Mouse (Mus musculus) urinary bladder, adult 2 months (tissue): ENCODE measurements at regions not wholly inside any gene's neighbourhood (a gene's known extent, or its start where the extent isn't known, plus 50 kb on each side); places are given as distances from the start of the nearest gene placed in this dataset.

Experiments
- DNase-seq: peaks from one replicate; pipeline ENCODE4 v3.0.0; 2022; ENCODE audit warnings: low spot score

GRCm38 (mm10) chr9:101552789-101553188 lies 301.2 kb upstream of the Ppp2r3a start:
- DNase-seq: no peak

GRCm38 (mm10) chr9:101551256-101551655 lies 299.7 kb upstream of the Ppp2r3a start:
- DNase-seq: no peak

GRCm38 (mm10) chr9:101546213-101546832 lies 294.7 kb upstream of the Ppp2r3a start:
- DNase-seq: no peak

GRCm38 (mm10) chr9:101518137-101518536 lies 266.5 kb upstream of the Ppp2r3a start:
- no peak for DNase-seq

GRCm38 (mm10) chr9:101510807-101511206 lies 259.2 kb upstream of the Ppp2r3a start:
- no peak for DNase-seq

- DNase-seq: no peak
Measured at GRCm38 (mm10) chr9:101509196-101509595, 257.6 kb upstream of the Ppp2r3a start.

- no peak for DNase-seq
Measured at GRCm38 (mm10) chr9:101507023-101507690, 255.6 kb upstream of the Ppp2r3a start.

- no peak for DNase-seq
Measured at GRCm38 (mm10) chr9:101501706-101502465, 250.3 kb upstream of the Ppp2r3a start.

- no peak for DNase-seq
Measured at GRCm38 (mm10) chr9:101501036-101501435, 249.4 kb upstream of the Ppp2r3a start.

GRCm38 (mm10) chr9:101498721-101499120 lies 247.1 kb upstream of the Ppp2r3a start:
- DNase-seq: no peak

- no peak for DNase-seq
Measured at GRCm38 (mm10) chr9:101495768-101496167, 244.2 kb upstream of the Ppp2r3a start.

GRCm38 (mm10) chr9:101489013-101489412 lies 237.4 kb upstream of the Ppp2r3a start:
- DNase-seq: no peak

GRCm38 (mm10) chr9:101476223-101476622 lies 224.6 kb upstream of the Ppp2r3a start:
- DNase-seq: no peak

- no peak for DNase-seq
Measured at GRCm38 (mm10) chr9:101473074-101473461, 221.5 kb upstream of the Ppp2r3a start.

- no peak for DNase-seq
Measured at GRCm38 (mm10) chr9:101472101-101473073, 220.8 kb upstream of the Ppp2r3a start.

GRCm38 (mm10) chr9:101471665-101472064 lies 220.1 kb upstream of the Ppp2r3a start:
- DNase-seq: no peak

GRCm38 (mm10) chr9:101469756-101470155 lies 218.2 kb upstream of the Ppp2r3a start:
- DNase-seq: no peak

GRCm38 (mm10) chr9:101464727-101465427 lies 213.3 kb upstream of the Ppp2r3a start:
- no peak for DNase-seq

GRCm38 (mm10) chr9:101458947-101459627 lies 207.5 kb upstream of the Ppp2r3a start:
- DNase-seq: no peak

GRCm38 (mm10) chr9:101458306-101458946 lies 206.8 kb upstream of the Ppp2r3a start:
- no peak for DNase-seq
